Mouse (Mus musculus) neural tube, embryonic 11.5 days (tissue): Measurements from ENCODE around the gene Ppib. TPM values are rescaled to one million over a fixed set of nuclear protein-coding genes. Genes with fewer than 3 reads are reported as not detected.
A peak's percentile ranks its signal among the peaks of the same experiment; 100 is the strongest.

ENCODE experiments used
- ATAC-seq: fragments of 200-750 bp; cut with Nextera tagmentation; 2 replicates; pipeline ENCODE4 v1.8.0; 2017; ENCODE audit warnings: moderate number of reproducible peaks, mild to moderate bottlenecking, moderate TSS enrichment, moderate library complexity; ENCODE audit not compliant: insufficient read depth, low FRiP score, low TSS enrichment
- DNase-seq: peaks from one replicate; pipeline ENCODE4 v3.0.0-alpha.2; 2015; ENCODE audit warnings: low spot score
- H3K27ac ChIP-seq: fragments of 300-500 bp; sonication (generic); 2 replicates; pipeline ENCODE4 v1.5.1; 2014; ENCODE audit warnings: low read depth, mild to moderate bottlenecking, low read length
- H3K27me3 ChIP-seq: fragments of 300-500 bp; sonication (generic); 2 replicates; pipeline ENCODE4 v1.6.1; 2014; ENCODE audit warnings: mild to moderate bottlenecking, low read length, mixed read lengths; ENCODE audit not compliant: control insufficient read depth, insufficient read depth
- H3K36me3 ChIP-seq: fragments of 300-500 bp; sonication (generic); 2 replicates; pipeline ENCODE4 v1.6.1; 2014; ENCODE audit warnings: mild to moderate bottlenecking, low read length, moderate library complexity, mixed read lengths; ENCODE audit not compliant: control insufficient read depth, insufficient read depth
- H3K4me1 ChIP-seq: fragments of 300-500 bp; sonication (generic); 2 replicates; pipeline ENCODE4 v1.6.1; 2014; ENCODE audit warnings: low read length, mixed read lengths; ENCODE audit not compliant: control insufficient read depth, insufficient read depth
- H3K4me2 ChIP-seq: fragments of 300-500 bp; sonication (generic); 2 replicates; pipeline ENCODE4 v1.6.1; 2014; ENCODE audit warnings: low read depth, mild to moderate bottlenecking, moderate library complexity
- H3K4me3 ChIP-seq: fragments of 300-500 bp; sonication (generic); 2 replicates; pipeline ENCODE4 v1.5.1; 2014; ENCODE audit warnings: low read depth, low read length
- H3K9ac ChIP-seq: fragments of 300-500 bp; sonication (generic); 2 replicates; pipeline ENCODE4 v1.6.1; 2014; ENCODE audit warnings: mild to moderate bottlenecking, low read length
- H3K9me3 ChIP-seq: fragments of 300-500 bp; sonication (generic); 2 replicates; pipeline ENCODE4 v1.6.1; 2016; ENCODE audit warnings: low read length; ENCODE audit not compliant: control insufficient read depth
- WGBS: fragments of 180-500 bp; shearing (Covaris S2); extraction: QIAGEN DNeasy Blood & Tissue Kit; methylation state at CpG from one replicate; pipeline ENCODE4 v1.1.7; 2014; 5-methylcytosine and 5-hydroxymethylcytosine counted together
- polyA plus RNA-seq: library from polyadenylated mRNA; unstranded; fragments of >200 nt; fragmentation: Nextera tagmentation; extraction: Ambion mirVana; gene quantifications from 2 replicates; pipeline ENCODE4 v1.2.1, GENCODE M21; 2014

Gene Ppib
- 517 and 527 TPM in 2 replicates for polyA plus RNA-seq

DNA sequence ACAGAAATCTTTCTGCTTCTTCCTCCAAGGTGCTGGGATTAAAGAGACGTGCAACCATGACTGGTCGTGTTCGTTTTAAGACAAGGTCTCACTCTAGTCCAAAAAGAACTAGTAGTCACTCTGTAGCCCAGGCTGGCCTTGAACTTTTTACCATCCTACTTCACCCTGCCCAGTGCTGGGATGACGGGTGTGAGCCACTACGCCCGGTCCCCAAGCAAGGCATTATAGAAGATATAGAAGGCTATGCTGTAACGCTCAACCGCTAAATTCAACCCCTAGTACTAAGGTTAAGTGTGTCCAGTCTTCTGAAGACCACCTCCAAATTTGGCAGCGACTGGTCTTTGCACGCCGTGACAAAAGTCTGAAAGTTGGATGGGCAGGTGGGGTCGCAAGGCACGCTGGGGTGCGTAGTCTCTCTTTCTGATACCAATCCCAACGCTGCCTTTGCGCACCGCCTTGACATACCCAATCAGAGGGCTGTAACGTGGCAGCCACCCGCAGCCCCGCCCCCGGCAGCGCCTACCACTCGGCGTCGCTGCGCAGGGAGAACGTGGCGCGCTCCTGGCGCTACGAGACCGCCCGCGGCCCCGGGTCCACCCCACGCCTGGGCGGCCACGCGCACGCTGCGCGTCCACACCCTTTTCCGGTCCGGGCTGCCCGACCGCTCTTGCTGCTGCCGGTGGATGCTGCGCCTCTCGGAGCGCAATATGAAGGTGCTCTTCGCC is at the start of gene Ppib:
TSS of gene Ppib (plus strand) at position 640 of the 725 bp plus-strand sequence.
- 1% methylated on average over 51 of the region's 51 CpGs for WGBS

DNA sequence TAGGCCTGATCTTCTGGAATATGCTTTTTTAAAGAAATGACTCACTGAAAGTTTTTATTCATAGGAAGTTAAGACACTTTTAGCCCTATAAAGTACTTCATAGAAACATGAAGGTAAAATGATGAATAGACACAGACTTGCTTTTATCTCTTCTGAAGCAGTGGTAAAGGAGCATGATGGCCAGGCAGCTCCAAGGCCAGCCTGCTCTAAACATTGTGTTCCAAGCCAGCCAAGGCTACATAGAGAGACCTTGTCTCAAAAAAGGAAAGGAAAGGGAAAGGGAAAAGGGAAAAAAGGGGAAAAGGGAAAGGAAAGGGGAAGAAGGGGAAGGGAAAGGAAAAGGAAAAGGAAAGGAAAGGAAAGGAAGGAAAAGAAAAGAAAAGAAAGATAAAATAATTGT is 39.4 kb upstream of the Ppib start:
- Histone ChIP-seq H3K4me2 (no peak overlapping the region), H3K4me3 (no peak overlapping the region), H3K27ac (no peak overlapping the region), H3K4me1 (no peaks in the 10 kb centered on the region), H3K36me3 (no peaks in the 10 kb centered on the region), H3K27me3 (no peaks in the 10 kb centered on the region), H3K9ac (no peak overlapping the region), H3K9me3 (no peaks in the 10 kb centered on the region)
- ATAC-seq (no peak), DNase-seq (no peak)

More for the DNA sequence above, at the start of gene Ppib:
- no peaks in the 10 kb centered on the region for H3K9me3 ChIP-seq
- H3K36me3 ChIP-seq = peaks cover 17% of the 10 kb centered on the region
- DNase-seq = peak; percentile 100
- peak; percentile 96 for ATAC-seq
- H3K27me3 ChIP-seq = no peaks in the 10 kb centered on the region
- H3K4me3 ChIP-seq = peak within 1 kb of the TSS; percentile 74
- H3K27ac ChIP-seq = peak within 1 kb of the TSS; percentile 60; the same call in 1 of the 2 replicates
- H3K9ac ChIP-seq = peak within 1 kb of the TSS; percentile 84
- peaks cover 10% of the 10 kb centered on the region; the same call in 1 of the 2 replicates for H3K4me1 ChIP-seq
- peak within 1 kb of the TSS; percentile 72 for H3K4me2 ChIP-seq

DNA sequence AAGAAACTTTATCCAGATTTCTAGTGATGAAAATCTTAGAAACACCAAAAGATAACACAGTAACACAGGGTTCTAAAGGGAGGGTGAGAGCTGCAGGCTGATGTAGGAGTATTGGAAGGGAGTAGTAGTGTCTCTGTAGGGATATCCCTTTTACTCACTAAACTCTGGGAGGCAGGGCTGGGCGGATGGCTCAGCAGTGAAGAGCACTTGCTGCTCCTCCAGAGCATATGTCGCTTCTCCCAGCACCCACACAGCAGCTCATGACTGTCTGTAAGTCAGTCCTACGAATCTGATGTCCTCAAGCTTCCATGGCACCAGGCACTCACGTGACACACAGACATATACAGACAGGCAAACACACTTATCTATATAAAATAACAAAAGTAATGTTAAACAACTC is 21.9 kb upstream of the Ppib start:
- H3K27me3 ChIP-seq = no peaks in the 10 kb centered on the region
- H3K4me1 ChIP-seq = no peaks in the 10 kb centered on the region
- no peak overlapping the region for H3K9ac ChIP-seq
- 87% methylated on average over 4 of the region's 4 CpGs for WGBS
- H3K36me3 ChIP-seq = peaks cover 2% of the 10 kb centered on the region; the same call in 1 of the 2 replicates
- H3K4me3 ChIP-seq = no peak overlapping the region
- ATAC-seq = no peak
- H3K9me3 ChIP-seq = no peaks in the 10 kb centered on the region
- no peak for DNase-seq
- H3K4me2 ChIP-seq = no peak overlapping the region
- H3K27ac ChIP-seq = no peak overlapping the region

DNA sequence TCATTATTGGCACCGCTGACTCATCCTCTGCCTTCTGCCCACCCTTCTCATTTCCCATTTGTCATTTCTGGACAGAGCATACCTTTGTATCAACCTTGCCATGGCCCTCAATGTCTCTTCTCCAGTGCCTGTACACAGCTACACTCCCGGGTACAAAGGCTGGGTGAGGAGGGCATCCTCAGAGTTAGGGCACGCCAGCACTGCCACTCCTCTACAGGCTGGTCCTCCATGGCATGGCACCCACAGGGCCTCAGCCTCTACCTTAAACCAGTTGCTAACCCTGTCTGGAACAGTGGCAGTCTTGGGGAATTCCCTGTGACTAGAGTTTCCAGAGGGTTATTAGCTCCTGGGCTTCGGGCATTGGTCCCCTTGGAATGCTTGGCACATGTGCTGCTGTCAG is 21.4 kb upstream of the Ppib start:
- DNase-seq (no peak), ATAC-seq (no peak)
- H3K9me3 ChIP-seq = no peaks in the 10 kb centered on the region
- H3K4me1 ChIP-seq = no peaks in the 10 kb centered on the region
- H3K27ac ChIP-seq = no peak overlapping the region
- peaks cover 2% of the 10 kb centered on the region; the same call in 1 of the 2 replicates for H3K36me3 ChIP-seq
- no peak overlapping the region for H3K9ac ChIP-seq
- H3K4me3 ChIP-seq = no peak overlapping the region
- H3K4me2 ChIP-seq = no peak overlapping the region
- WGBS = 96% methylated on average over 4 of the region's 4 CpGs
- no peaks in the 10 kb centered on the region for H3K27me3 ChIP-seq

DNA sequence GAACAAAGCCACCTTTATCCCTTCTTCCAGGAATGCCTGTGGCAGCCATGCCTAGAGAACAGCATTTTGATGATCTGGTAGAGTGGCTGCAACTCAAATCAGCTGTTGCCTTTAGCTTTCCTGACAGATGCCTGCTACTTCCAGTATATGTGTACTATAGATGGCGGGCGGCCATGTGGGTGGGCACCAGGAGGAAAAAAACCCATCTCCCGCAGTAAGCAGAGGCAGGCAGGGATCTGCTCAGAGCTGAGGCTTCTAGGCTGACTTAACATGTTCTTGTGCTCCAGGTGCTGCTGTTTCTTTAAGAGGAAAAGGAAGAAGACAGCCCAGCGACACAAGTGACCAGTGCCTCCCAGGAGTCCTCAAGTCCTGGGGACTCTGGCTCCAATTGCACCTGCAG is 20.7 kb upstream of the Ppib start:
- Histone ChIP-seq H3K27me3 (no peaks in the 10 kb centered on the region), H3K9ac (no peak overlapping the region), H3K27ac (no peak overlapping the region), H3K4me3 (no peak overlapping the region), H3K9me3 (no peaks in the 10 kb centered on the region), H3K4me2 (no peak overlapping the region), H3K36me3 (peaks cover 2% of the 10 kb centered on the region; the same call in 1 of the 2 replicates), H3K4me1 (no peaks in the 10 kb centered on the region)
- no peak for ATAC-seq
- WGBS = 82% methylated on average over 4 of the region's 4 CpGs
- DNase-seq = no peak

DNA sequence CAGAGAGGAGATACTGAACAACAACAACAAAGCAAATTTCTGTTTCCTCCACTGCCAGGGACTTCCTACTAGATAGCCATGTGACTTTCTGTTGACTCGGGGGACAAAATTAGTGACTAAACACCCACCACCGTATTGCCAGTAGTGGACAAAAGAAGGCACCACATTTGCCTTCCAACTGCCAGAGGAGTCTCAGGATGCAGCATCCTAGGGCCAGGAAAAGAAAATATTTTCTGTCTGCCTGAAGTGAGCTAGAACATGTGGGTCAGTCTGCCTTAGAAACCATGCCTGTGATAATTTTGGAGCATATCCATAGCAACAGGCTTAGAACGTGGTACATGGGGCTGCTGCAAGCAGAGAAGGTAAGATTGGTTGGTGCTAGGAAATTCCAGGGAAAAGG is 19.2 kb upstream of the Ppib start:
- 90% methylated on average over 3 of the region's 3 CpGs for WGBS
- DNase-seq (no peak), ATAC-seq (no peak)
- no peak overlapping the region for H3K4me2 ChIP-seq
- no peak overlapping the region for H3K9ac ChIP-seq
- peaks cover 2% of the 10 kb centered on the region; the same call in 1 of the 2 replicates for H3K36me3 ChIP-seq
- no peaks in the 10 kb centered on the region for H3K27me3 ChIP-seq
- H3K4me1 ChIP-seq = no peaks in the 10 kb centered on the region
- H3K27ac ChIP-seq = no peak overlapping the region
- H3K9me3 ChIP-seq = no peaks in the 10 kb centered on the region
- H3K4me3 ChIP-seq = no peak overlapping the region

DNA sequence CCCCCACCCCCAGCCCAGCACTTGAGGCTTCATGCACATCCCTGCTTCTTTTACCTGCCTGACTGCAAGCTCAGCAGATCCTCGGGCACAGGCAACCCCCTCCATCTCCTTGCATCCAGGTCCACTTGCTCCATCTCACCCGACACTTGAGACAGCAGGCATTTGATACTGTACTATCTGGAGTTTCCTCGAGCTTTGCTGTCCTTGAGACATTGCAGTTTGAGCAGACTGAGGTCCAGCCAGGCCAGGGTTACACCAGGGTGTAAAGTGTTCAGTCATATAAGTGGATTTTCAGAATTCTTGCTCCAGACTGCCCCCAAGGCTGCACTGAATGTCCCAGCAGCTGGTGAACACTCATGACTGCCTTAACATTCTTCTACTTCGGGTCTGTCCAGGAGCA is 17.7 kb upstream of the Ppib start:
- Histone ChIP-seq H3K9ac (no peak overlapping the region), H3K27ac (no peak overlapping the region), H3K4me1 (no peaks in the 10 kb centered on the region), H3K36me3 (peaks cover 2% of the 10 kb centered on the region; the same call in 1 of the 2 replicates), H3K9me3 (no peaks in the 10 kb centered on the region), H3K27me3 (no peaks in the 10 kb centered on the region), H3K4me3 (no peak overlapping the region), H3K4me2 (no peak overlapping the region)
- ATAC-seq (no peak), DNase-seq (no peak)
- WGBS = 83% methylated on average over 4 of the region's 4 CpGs

DNA sequence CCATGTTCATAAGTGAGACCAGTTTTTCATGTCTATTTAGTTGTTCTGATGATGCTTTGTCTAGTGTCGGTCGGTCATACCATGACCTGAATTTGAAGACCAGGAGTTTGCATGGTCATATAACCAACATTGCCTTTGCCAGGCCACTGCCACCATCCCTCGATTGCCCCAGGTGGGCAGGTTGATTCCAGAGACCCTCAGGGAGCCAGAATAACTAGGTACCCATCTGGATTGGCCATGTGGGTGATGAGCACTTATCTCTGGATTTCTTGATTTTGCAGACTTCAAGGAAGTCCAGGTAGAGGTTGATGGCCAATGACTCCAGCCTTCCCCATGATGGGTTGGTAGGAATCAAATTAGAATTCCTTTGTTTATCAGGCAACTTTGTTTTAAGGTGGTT is 16.8 kb upstream of the Ppib start:
- Histone ChIP-seq H3K9ac (no peak overlapping the region), H3K4me3 (no peak overlapping the region), H3K27me3 (no peaks in the 10 kb centered on the region), H3K4me1 (no peaks in the 10 kb centered on the region), H3K9me3 (no peaks in the 10 kb centered on the region), H3K36me3 (peaks cover 2% of the 10 kb centered on the region; the same call in 1 of the 2 replicates), H3K27ac (no peak overlapping the region), H3K4me2 (no peak overlapping the region)
- WGBS = 94% methylated on average over 3 of the region's 3 CpGs
- ATAC-seq (no peak), DNase-seq (no peak)

DNA sequence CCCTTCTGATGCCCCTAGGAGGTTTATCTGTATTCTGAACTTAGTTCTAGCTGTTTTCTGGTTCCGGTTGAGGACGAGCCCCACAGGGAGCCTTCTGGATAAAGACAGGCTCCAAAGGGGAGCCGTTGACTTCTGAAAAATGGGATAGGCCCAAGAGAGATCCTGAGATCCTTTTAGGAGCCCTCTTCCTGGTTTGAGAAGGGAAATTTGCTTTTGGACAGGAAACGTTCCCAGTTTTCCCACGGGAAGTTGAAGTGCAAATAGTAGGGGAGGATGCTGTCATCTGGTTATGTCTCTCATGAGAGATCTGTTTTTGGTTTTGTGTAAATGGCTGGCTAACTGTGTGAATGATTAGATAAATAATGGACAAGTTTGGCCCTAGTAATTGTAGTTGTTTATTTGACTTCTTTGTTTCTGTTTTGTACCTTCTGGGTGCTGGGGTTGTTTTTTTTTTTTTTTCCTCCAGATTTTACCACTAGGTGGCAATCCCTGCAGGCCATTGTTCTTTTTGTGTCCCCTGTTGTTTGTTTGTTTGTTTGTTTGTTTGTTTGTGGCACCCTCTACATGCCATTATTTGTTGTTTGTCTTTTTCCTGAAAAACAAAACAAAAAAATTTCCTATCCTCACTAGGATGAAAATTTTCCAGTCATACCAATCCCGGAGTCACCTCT is 10.0 kb upstream of the Ppib start:
- no peaks in the 10 kb centered on the region for H3K36me3 ChIP-seq
- WGBS = 73% methylated on average over 6 of the region's 6 CpGs
- H3K27me3 ChIP-seq = no peaks in the 10 kb centered on the region
- DNase-seq (no peak), ATAC-seq (no peak)
- H3K4me3 ChIP-seq = no peak overlapping the region
- no peaks in the 10 kb centered on the region for H3K9me3 ChIP-seq
- H3K9ac ChIP-seq = no peak overlapping the region
- no peaks in the 10 kb centered on the region for H3K4me1 ChIP-seq
- H3K4me2 ChIP-seq = no peak overlapping the region
- H3K27ac ChIP-seq = no peak overlapping the region
